Mouse (Mus musculus): ENCODE results near the gene C330007P06Rik. TPM values are rescaled to one million over a fixed set of nuclear protein-coding genes. Genes with fewer than 3 reads are reported as not detected.

C330007P06Rik gene
- polyA plus RNA-seq, 1 experiment = 3.7 TPM

- Histone ChIP-seq H3K4me1 (ENCODE audit: control insufficient read depth, insufficient read depth, low read length) (no peaks in the 10 kb centered on the region), H3K4me3 (ENCODE audit: control insufficient read depth, low read depth, low read length) (peak overlapping the region; percentile 87), H3K36me3 (ENCODE audit: control insufficient read depth, insufficient read depth, low read length) (no peaks in the 10 kb centered on the region), H3K27ac (ENCODE audit: control insufficient read depth, insufficient read depth, low read depth, low read length) (peak overlapping the region; percentile 68), H3K27me3 (ENCODE audit: control insufficient read depth, insufficient read depth, low read length) (no peaks in the 10 kb centered on the region)
- TF ChIP-seq CTCF (IDR thresholded peaks at IDR 0.05; ENCODE audit: control insufficient read depth, insufficient read depth, insufficient replicate concordance, low read depth, low read length) (no peak), POLR2A (IDR thresholded peaks at IDR 0.05; ENCODE audit: control insufficient read depth, low read depth, low read length) (no peak)
These were observed 9.9 kb downstream of the C330007P06Rik start for GRCm38 (mm10) chrX:36863766-36864608.

GRCm38 (mm10) chrX:36852631-36853030 lies 21.3 kb downstream of the C330007P06Rik start:
- Histone ChIP-seq H3K4me1 (ENCODE audit: control insufficient read depth, insufficient read depth, low read length) (no peaks in the 10 kb centered on the region), H3K36me3 (ENCODE audit: control insufficient read depth, insufficient read depth, low read length) (no peaks in the 10 kb centered on the region), H3K27me3 (ENCODE audit: control insufficient read depth, insufficient read depth, low read length) (no peaks in the 10 kb centered on the region), H3K4me3 (ENCODE audit: control insufficient read depth, low read depth, low read length) (no peak overlapping the region), H3K27ac (ENCODE audit: control insufficient read depth, insufficient read depth, low read depth, low read length) (no peak overlapping the region)
- TF ChIP-seq CTCF (IDR thresholded peaks at IDR 0.05; ENCODE audit: control insufficient read depth, insufficient read depth, insufficient replicate concordance, low read depth, low read length) (no peak), POLR2A (IDR thresholded peaks at IDR 0.05; ENCODE audit: control insufficient read depth, low read depth, low read length) (no peak)

GRCm38 (mm10) chrX:36847152-36847551 lies 26.8 kb downstream of the C330007P06Rik start:
- no peak overlapping the region for H3K27ac ChIP-seq (ENCODE audit: control insufficient read depth, insufficient read depth, low read depth, low read length)
- no peaks in the 10 kb centered on the region for H3K4me1 ChIP-seq (ENCODE audit: control insufficient read depth, insufficient read depth, low read length)
- no peaks in the 10 kb centered on the region for H3K36me3 ChIP-seq (ENCODE audit: control insufficient read depth, insufficient read depth, low read length)
- H3K4me3 ChIP-seq (ENCODE audit: control insufficient read depth, low read depth, low read length) = no peak overlapping the region
- no peak for TF ChIP-seq CTCF (IDR thresholded peaks at IDR 0.05; ENCODE audit: control insufficient read depth, insufficient read depth, insufficient replicate concordance, low read depth, low read length)
- no peak for TF ChIP-seq POLR2A (IDR thresholded peaks at IDR 0.05; ENCODE audit: control insufficient read depth, low read depth, low read length)
- H3K27me3 ChIP-seq (ENCODE audit: control insufficient read depth, insufficient read depth, low read length) = no peaks in the 10 kb centered on the region

GRCm38 (mm10) chrX:36843346-36843990 lies 30.4 kb downstream of the C330007P06Rik start:
- H3K27me3 ChIP-seq (ENCODE audit: control insufficient read depth, insufficient read depth, low read length) = no peaks in the 10 kb centered on the region
- H3K4me3 ChIP-seq (ENCODE audit: control insufficient read depth, low read depth, low read length) = no peak overlapping the region
- TF ChIP-seq POLR2A (IDR thresholded peaks at IDR 0.05; ENCODE audit: control insufficient read depth, low read depth, low read length) = no peak
- TF ChIP-seq CTCF (IDR thresholded peaks at IDR 0.05; ENCODE audit: control insufficient read depth, insufficient read depth, insufficient replicate concordance, low read depth, low read length) = no peak
- no peaks in the 10 kb centered on the region for H3K36me3 ChIP-seq (ENCODE audit: control insufficient read depth, insufficient read depth, low read length)
- no peaks in the 10 kb centered on the region for H3K4me1 ChIP-seq (ENCODE audit: control insufficient read depth, insufficient read depth, low read length)
- no peak overlapping the region for H3K27ac ChIP-seq (ENCODE audit: control insufficient read depth, insufficient read depth, low read depth, low read length)

- no peak for TF ChIP-seq POLR2A (IDR thresholded peaks at IDR 0.05; ENCODE audit: control insufficient read depth, low read depth, low read length)
- Histone ChIP-seq H3K36me3 (ENCODE audit: control insufficient read depth, insufficient read depth, low read length) (no peaks in the 10 kb centered on the region), H3K27ac (ENCODE audit: control insufficient read depth, insufficient read depth, low read depth, low read length) (no peak overlapping the region), H3K4me3 (ENCODE audit: control insufficient read depth, low read depth, low read length) (no peak overlapping the region), H3K4me1 (ENCODE audit: control insufficient read depth, insufficient read depth, low read length) (no peaks in the 10 kb centered on the region), H3K27me3 (ENCODE audit: control insufficient read depth, insufficient read depth, low read length) (no peaks in the 10 kb centered on the region)
These were observed 32.2 kb downstream of the C330007P06Rik start for GRCm38 (mm10) chrX:36841698-36842097.

- no peaks in the 10 kb centered on the region for H3K27me3 ChIP-seq (ENCODE audit: control insufficient read depth, insufficient read depth, low read length)
- H3K4me3 ChIP-seq (ENCODE audit: control insufficient read depth, low read depth, low read length) = no peak overlapping the region
- no peaks in the 10 kb centered on the region for H3K4me1 ChIP-seq (ENCODE audit: control insufficient read depth, insufficient read depth, low read length)
- TF ChIP-seq POLR2A (IDR thresholded peaks at IDR 0.05; ENCODE audit: control insufficient read depth, low read depth, low read length) (no peak), CTCF (IDR thresholded peaks at IDR 0.05; ENCODE audit: control insufficient read depth, insufficient read depth, insufficient replicate concordance, low read depth, low read length) (no peak)
- H3K36me3 ChIP-seq (ENCODE audit: control insufficient read depth, insufficient read depth, low read length) = no peaks in the 10 kb centered on the region
- no peak overlapping the region for H3K27ac ChIP-seq (ENCODE audit: control insufficient read depth, insufficient read depth, low read depth, low read length)
These were observed 34.5 kb downstream of the C330007P06Rik start for GRCm38 (mm10) chrX:36839391-36839790.

- Histone ChIP-seq H3K27ac (ENCODE audit: control insufficient read depth, insufficient read depth, low read depth, low read length) (no peak overlapping the region), H3K4me1 (ENCODE audit: control insufficient read depth, insufficient read depth, low read length) (no peaks in the 10 kb centered on the region; the same call in 1 of the 2 replicates)
These were observed 36.7 kb downstream of the C330007P06Rik start for GRCm38 (mm10) chrX:36837069-36837676.

More at GRCm38 (mm10) chrX:36837069-36837676, 36.7 kb downstream of the C330007P06Rik start:
- TF ChIP-seq CTCF (IDR thresholded peaks at IDR 0.05; ENCODE audit: control insufficient read depth, insufficient read depth, insufficient replicate concordance, low read depth, low read length) (no peak), POLR2A (IDR thresholded peaks at IDR 0.05; ENCODE audit: control insufficient read depth, low read depth, low read length) (no peak)
- no peaks in the 10 kb centered on the region for H3K36me3 ChIP-seq (ENCODE audit: control insufficient read depth, insufficient read depth, low read length)
- H3K4me3 ChIP-seq (ENCODE audit: control insufficient read depth, low read depth, low read length) = no peak overlapping the region
- H3K27me3 ChIP-seq (ENCODE audit: control insufficient read depth, insufficient read depth, low read length) = no peaks in the 10 kb centered on the region
